Mouse (Mus musculus) fat pad, adult 2 months (tissue): ENCODE data around the gene Calm2.

Experiments
- DNase-seq: peaks from one replicate; pipeline ENCODE4 v3.0.0-alpha.2; 2011; ENCODE audit warnings: low read depth, low spot score; ENCODE audit errors: extremely low read depth

The Calm2 gene

GRCm38 (mm10) chr17:87405576-87405975 lies 41.2 kb downstream of the Calm2 start:
- DNase-seq: no peak

GRCm38 (mm10) chr17:87403462-87403861 lies 43.3 kb downstream of the Calm2 start:
- DNase-seq: no peak

GRCm38 (mm10) chr17:87402444-87402843 lies 44.3 kb downstream of the Calm2 start:
- DNase-seq: no peak

GRCm38 (mm10) chr17:87397088-87397487 lies 49.6 kb downstream of the Calm2 start:
- no peak for DNase-seq

GRCm38 (mm10) chr17:87391242-87391641 lies 55.5 kb downstream of the Calm2 start:
- DNase-seq: no peak

- DNase-seq: no peak
These were observed 59.7 kb downstream of the Calm2 start for GRCm38 (mm10) chr17:87387068-87387467.

GRCm38 (mm10) chr17:87385835-87386234 lies 60.9 kb downstream of the Calm2 start:
- DNase-seq: no peak
